Mouse (Mus musculus) B cell, adult 62 days (primary cell): ENCODE results near the gene Rhno1. TPM values are rescaled to one million over a fixed set of nuclear protein-coding genes. Genes with fewer than 3 reads are reported as not detected.

Source experiments
- total RNA-seq: library from RNA; stranded (reverse); gene quantifications from 4 replicates; pipeline ENCODE4 v1.2.4, GENCODE M21; 2023

The Rhno1 gene
- 44.2 to 53.2 TPM (median 47.9 TPM) in 4 replicates for total RNA-seq

DNA sequence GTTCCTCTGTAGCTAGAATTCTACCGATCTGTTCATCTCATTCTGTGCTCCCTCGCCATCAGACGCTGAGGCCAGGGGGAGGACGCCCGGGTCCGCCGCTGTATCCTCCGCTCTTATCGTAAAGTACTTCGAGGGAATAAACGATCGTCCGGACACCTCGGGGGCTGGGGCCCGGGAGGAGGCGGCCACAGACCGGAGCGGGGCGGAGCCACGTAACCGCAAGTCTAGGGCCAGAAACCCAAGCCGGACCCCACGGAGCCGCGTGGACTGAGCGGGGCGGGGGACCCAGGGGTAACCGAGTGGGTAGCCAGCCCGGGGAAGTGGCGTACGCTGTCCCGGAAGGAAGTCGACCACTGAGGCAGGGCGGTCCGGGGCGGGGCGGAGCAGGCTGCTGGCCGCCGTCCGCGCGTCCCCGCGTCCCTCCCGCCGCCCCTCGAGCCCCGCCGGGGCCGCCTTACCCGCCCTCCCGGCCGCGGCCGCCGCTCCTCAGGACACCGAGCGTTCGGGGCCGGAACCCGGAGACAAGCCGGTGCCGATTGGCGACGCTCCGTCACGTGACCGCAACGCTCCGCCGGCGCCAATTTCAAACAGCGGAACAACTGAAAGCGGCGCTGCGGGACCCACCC lies at the start of gene Rhno1, which contains the start of gene Foxm1:
Gene Rhno1 (minus strand): TSS at position 531 of the 626 bp plus-strand sequence.
Gene Foxm1 (plus strand): TSS at position 587 of the 626 bp plus-strand sequence.

GRCm38 (mm10) chr6:128398996-128399395 lies 36.3 kb upstream of the Rhno1 start, which contains the start of gene Nrip2:
TSS of gene Nrip2 (plus strand) at chr6:128399296.

DNA sequence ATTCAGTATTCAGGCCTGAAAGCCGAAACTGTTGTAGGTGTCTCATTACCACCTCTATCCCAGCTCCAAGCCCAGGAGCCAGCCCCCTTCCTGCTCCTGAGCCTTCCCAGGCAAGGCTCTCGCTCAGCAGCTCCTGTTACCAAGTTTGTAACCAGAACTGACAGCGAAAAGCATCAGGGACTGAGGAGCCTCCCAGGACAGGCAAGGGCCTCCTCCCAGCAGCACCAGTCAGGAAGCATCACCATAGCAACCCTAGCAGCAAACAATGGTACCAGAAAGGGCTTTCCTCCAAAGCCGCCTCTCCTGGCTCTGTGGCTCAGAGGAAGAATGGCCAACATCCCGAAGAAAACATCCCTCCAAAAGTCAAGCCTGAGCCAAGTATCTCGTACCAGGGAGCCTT lies 12.5 kb upstream of the Rhno1 start, which contains the start of the genes Tex52 and Gm44596:
Gene Tex52 (plus strand): TSS at position 265 of the 400 bp plus-strand sequence.
Gene Gm44596 (plus strand): TSS at position 312 of the 400 bp plus-strand sequence.

DNA sequence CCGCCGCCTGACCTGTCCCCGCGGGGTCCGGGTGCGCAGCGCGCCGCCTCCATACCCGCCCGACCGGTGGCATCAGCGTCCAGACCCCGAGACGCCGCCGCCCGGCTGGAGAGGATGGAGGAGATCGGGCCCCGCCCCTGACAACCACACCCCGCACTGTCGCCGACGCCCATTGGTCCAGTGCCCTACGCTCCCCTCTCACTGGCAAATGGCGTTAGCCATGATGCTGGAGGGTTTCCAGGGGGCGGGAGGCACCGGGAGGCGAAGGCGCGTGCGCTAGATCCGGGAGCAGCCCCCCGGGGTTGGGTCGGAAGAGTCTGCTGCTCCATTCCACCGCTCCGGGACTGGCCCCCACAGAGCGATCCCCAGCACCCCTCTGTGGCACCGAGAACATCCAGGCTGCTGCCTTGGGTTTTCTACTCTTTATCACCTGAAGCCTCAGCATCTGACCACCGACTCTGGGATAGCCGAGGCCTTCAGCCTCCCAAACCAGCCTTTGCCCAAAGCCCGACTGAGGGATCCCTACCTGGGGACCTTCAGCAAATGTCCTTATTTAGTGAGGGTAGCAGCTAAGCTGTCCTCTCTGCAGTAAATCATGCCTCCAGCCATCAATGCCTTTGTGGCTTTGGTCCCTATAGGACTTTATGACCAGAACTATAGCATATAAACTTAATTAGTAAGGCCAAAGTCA lies 6.8 kb downstream of the Rhno1 start, which contains the start of gene Tulp3:
Gene Tulp3 (minus strand): TSS at position 126 of the 691 bp plus-strand sequence.

Other genes with a start within 250 kb of the Rhno1 start
- gene Tspan9, start 219.3 kb downstream of the Rhno1 start, total RNA-seq: 0.31 to 1.7 TPM (median 0.57 TPM) in 4 replicates
- not detected in 4 replicates for gene Tead4, start 62.1 kb downstream of the Rhno1 start, total RNA-seq
- 3.4 to 5.5 TPM (median 4.4 TPM) in 4 replicates for gene Tulp3, start 7.1 kb downstream of the Rhno1 start, total RNA-seq
- gene Foxm1, start 56 bp upstream of the Rhno1 start, total RNA-seq: 11.2 to 13.3 TPM (median 12.1 TPM) in 4 replicates
- gene Tex52, start 12.5 kb upstream of the Rhno1 start, total RNA-seq: not detected in 4 replicates
- not detected in 4 replicates for gene Gm44596, start 12.6 kb upstream of the Rhno1 start, total RNA-seq
- not detected in 4 replicates for gene Nrip2, start 36.4 kb upstream of the Rhno1 start, total RNA-seq
- gene Itfg2, start 62.0 kb upstream of the Rhno1 start, total RNA-seq: 42.9 to 70.3 TPM (median 62.4 TPM) in 4 replicates
- 64.4 to 78.9 TPM (median 69.6 TPM) in 4 replicates for gene Fkbp4, start 75.8 kb upstream of the Rhno1 start, total RNA-seq
- gene Pzp, start 163.8 kb upstream of the Rhno1 start, total RNA-seq: not detected in 4 replicates
- not detected in 4 replicates for gene A2ml1, start 218.7 kb upstream of the Rhno1 start, total RNA-seq